Mouse (Mus musculus) hindbrain, embryonic 15.5 days (tissue): ENCODE data around the gene Nr3c2. TPM values are rescaled to one million over a fixed set of nuclear protein-coding genes. Genes with fewer than 3 reads are reported as not detected.

Experiments
- ATAC-seq: fragments of 200-750 bp; cut with Nextera tagmentation; 2 replicates; pipeline ENCODE4 v1.8.0; 2017; ENCODE audit warnings: low read depth, moderate number of reproducible peaks, moderate TSS enrichment; ENCODE audit not compliant: low FRiP score
- H3K27ac ChIP-seq: fragments of 300-500 bp; sonication (generic); replicated peaks from 2 replicates; pipeline ENCODE4 v1.5.1; 2015; ENCODE audit warnings: mild to moderate bottlenecking, inconsistent platforms
- H3K27me3 ChIP-seq: fragments of 300-500 bp; sonication (generic); 2 replicates; pipeline ENCODE4 v1.6.1; 2015; ENCODE audit warnings: control low read depth, inconsistent platforms
- H3K36me3 ChIP-seq: fragments of 300-500 bp; sonication (generic); 2 replicates; pipeline ENCODE4 v1.6.1; 2015; ENCODE audit warnings: control low read depth, inconsistent platforms
- H3K4me1 ChIP-seq: fragments of 300-500 bp; sonication (generic); replicated peaks from 2 replicates; pipeline ENCODE4 v1.6.1; 2015; ENCODE audit warnings: control low read depth, inconsistent platforms
- H3K4me2 ChIP-seq: fragments of 300-500 bp; sonication (generic); 2 replicates; pipeline ENCODE4 v1.6.1; 2015; ENCODE audit warnings: moderate library complexity, mild to moderate bottlenecking, inconsistent platforms
- H3K4me3 ChIP-seq: fragments of 300-500 bp; sonication (generic); 2 replicates; pipeline ENCODE4 v1.5.1; 2015; ENCODE audit warnings: mild to moderate bottlenecking, inconsistent platforms
- H3K9ac ChIP-seq: fragments of 300-500 bp; sonication (generic); 2 replicates; pipeline ENCODE4 v1.6.1; 2015; ENCODE audit warnings: inconsistent platforms
- H3K9me3 ChIP-seq: fragments of 300-500 bp; sonication (generic); 2 replicates; pipeline ENCODE4 v1.6.1; 2016; ENCODE audit warnings: control low read depth, inconsistent platforms
- WGBS: fragments of 180-500 bp; shearing (Covaris S2); methylation state at CpG from one replicate; pipeline ENCODE4 v1.1.7; 2015; 5-methylcytosine and 5-hydroxymethylcytosine counted together
- polyA plus RNA-seq: library from polyadenylated mRNA; unstranded; fragments of >200 nt; fragmentation: Nextera tagmentation; extraction: Ambion mirVana; gene quantifications from 2 replicates; pipeline ENCODE4 v1.2.1, GENCODE M21; 2015

Nr3c2 gene
- polyA plus RNA-seq, result 6.3 and 7.3 TPM in 2 replicates

- H3K27me3 ChIP-seq, result peaks cover 9% of the 10 kb centered on the region; the same call in 1 of the 2 replicates
- H3K27ac ChIP-seq, result peak within 1 kb of the TSS; percentile 51
- H3K4me2 ChIP-seq, result peak within 1 kb of the TSS; percentile 99
- peak within 1 kb of the TSS; percentile 58 for H3K4me3 ChIP-seq
- peaks cover 24% of the 10 kb centered on the region for H3K4me1 ChIP-seq
- peak; percentile 19 for ATAC-seq
- H3K9me3 ChIP-seq, result no peaks in the 10 kb centered on the region
- WGBS, result 0% methylated on average over 46 of the region's 47 CpGs
- H3K9ac ChIP-seq, result peak within 1 kb of the TSS; percentile 62
- H3K36me3 ChIP-seq, result no peaks in the 10 kb centered on the region
Observed at GRCm38 (mm10) chr8:76899411-76900154, at the start of gene Nr3c2. Gene Nr3c2 (plus strand): TSS chr8:76899442.

- no peak overlapping the region for H3K4me2 ChIP-seq
- H3K27ac ChIP-seq, result no peak overlapping the region
- no peaks in the 10 kb centered on the region for H3K27me3 ChIP-seq
- H3K36me3 ChIP-seq, result no peaks in the 10 kb centered on the region
- 78% methylated on average over 2 of the region's 2 CpGs for WGBS
- no peak overlapping the region for H3K4me3 ChIP-seq
- ATAC-seq, result no peak
- H3K9ac ChIP-seq, result no peak overlapping the region
- H3K4me1 ChIP-seq, result no peaks in the 10 kb centered on the region
- H3K9me3 ChIP-seq, result no peaks in the 10 kb centered on the region
Observed at GRCm38 (mm10) chr8:76858534-76858933, 40.7 kb upstream of the Nr3c2 start.

GRCm38 (mm10) chr8:76859709-76860108, 39.5 kb upstream of the Nr3c2 start:
- no peak; the same call in 1 of the 2 replicates for ATAC-seq
- Histone ChIP-seq H3K4me1 (no peaks in the 10 kb centered on the region), H3K9ac (no peak overlapping the region), H3K36me3 (no peaks in the 10 kb centered on the region), H3K4me2 (no peak overlapping the region), H3K9me3 (no peaks in the 10 kb centered on the region), H3K4me3 (no peak overlapping the region), H3K27me3 (no peaks in the 10 kb centered on the region), H3K27ac (no peak overlapping the region)

GRCm38 (mm10) chr8:76863066-76863465, 36.2 kb upstream of the Nr3c2 start:
- Histone ChIP-seq H3K9me3 (no peaks in the 10 kb centered on the region), H3K4me2 (no peak overlapping the region), H3K4me3 (no peak overlapping the region), H3K4me1 (no peaks in the 10 kb centered on the region), H3K9ac (no peak overlapping the region), H3K27me3 (no peaks in the 10 kb centered on the region), H3K27ac (no peak overlapping the region), H3K36me3 (no peaks in the 10 kb centered on the region)
- 77% methylated on average over 1 of the region's 1 CpGs for WGBS
- ATAC-seq, result no peak

GRCm38 (mm10) chr8:76876809-76877208, 22.4 kb upstream of the Nr3c2 start:
- Histone ChIP-seq H3K27ac (no peak overlapping the region), H3K36me3 (no peaks in the 10 kb centered on the region), H3K27me3 (no peaks in the 10 kb centered on the region), H3K9ac (no peak overlapping the region), H3K4me1 (no peaks in the 10 kb centered on the region), H3K9me3 (no peaks in the 10 kb centered on the region), H3K4me3 (no peak overlapping the region), H3K4me2 (no peak overlapping the region)
- no peak for ATAC-seq
- WGBS, result 91% methylated on average over 2 of the region's 2 CpGs

GRCm38 (mm10) chr8:76897050-76897449, 2.2 kb upstream of the Nr3c2 start:
- 6% methylated on average over 2 of the region's 2 CpGs for WGBS

GRCm38 (mm10) chr8:76898721-76899410, 376 bp upstream of the Nr3c2 start:
- peak; percentile 59 for ATAC-seq
- H3K36me3 ChIP-seq, result no peaks in the 10 kb centered on the region
- H3K27me3 ChIP-seq, result peaks cover 9% of the 10 kb centered on the region; the same call in 1 of the 2 replicates
- under 1% methylated on average over 35 of the region's 60 CpGs for WGBS
- peak overlapping the region; percentile 58 for H3K4me3 ChIP-seq
- no peaks in the 10 kb centered on the region for H3K9me3 ChIP-seq
- H3K4me1 ChIP-seq, result peaks cover 24% of the 10 kb centered on the region
- peak overlapping the region; percentile 51 for H3K27ac ChIP-seq
- H3K4me2 ChIP-seq, result peak overlapping the region; percentile 99
- H3K9ac ChIP-seq, result peak overlapping the region; percentile 62

More at GRCm38 (mm10) chr8:76897050-76897449, 2.2 kb upstream of the Nr3c2 start:
- H3K27ac ChIP-seq, result no peak overlapping the region
- peaks cover 5% of the 10 kb centered on the region; the same call in 1 of the 2 replicates for H3K27me3 ChIP-seq
- no peaks in the 10 kb centered on the region for H3K9me3 ChIP-seq
- no peak for ATAC-seq
- H3K9ac ChIP-seq, result no peak overlapping the region
- no peak overlapping the region for H3K4me2 ChIP-seq
- H3K36me3 ChIP-seq, result no peaks in the 10 kb centered on the region
- H3K4me1 ChIP-seq, result peaks cover 18% of the 10 kb centered on the region
- no peak overlapping the region for H3K4me3 ChIP-seq

- H3K36me3 ChIP-seq, result no peaks in the 10 kb centered on the region
- peaks cover 9% of the 10 kb centered on the region; the same call in 1 of the 2 replicates for H3K27me3 ChIP-seq
- no peaks in the 10 kb centered on the region for H3K9me3 ChIP-seq
- peak overlapping the region; percentile 99 for H3K4me2 ChIP-seq
- peak overlapping the region; percentile 62 for H3K9ac ChIP-seq
- WGBS, result under 1% methylated on average over 58 of the region's 58 CpGs
- peak overlapping the region; percentile 58 for H3K4me3 ChIP-seq
- ATAC-seq, result no peak
- H3K27ac ChIP-seq, result no peak overlapping the region
- H3K4me1 ChIP-seq, result peaks cover 24% of the 10 kb centered on the region
Observed at GRCm38 (mm10) chr8:76900155-76901141, 1.2 kb downstream of the Nr3c2 start.

- peak overlapping the region; percentile 35 for H3K9ac ChIP-seq
- H3K36me3 ChIP-seq, result no peaks in the 10 kb centered on the region
- no peak overlapping the region for H3K27ac ChIP-seq
- peaks cover 9% of the 10 kb centered on the region; the same call in 1 of the 2 replicates for H3K27me3 ChIP-seq
- H3K4me1 ChIP-seq, result peaks cover 24% of the 10 kb centered on the region
- H3K4me2 ChIP-seq, result peak overlapping the region; percentile 99
- H3K4me3 ChIP-seq, result peak overlapping the region; percentile 58
- H3K9me3 ChIP-seq, result no peaks in the 10 kb centered on the region
- under 1% methylated on average over 39 of the region's 41 CpGs for WGBS
- peak; percentile 96 for ATAC-seq
Observed at GRCm38 (mm10) chr8:76901430-76902204, 2.4 kb downstream of the Nr3c2 start.

GRCm38 (mm10) chr8:76902205-76903078, 3.2 kb downstream of the Nr3c2 start:
- Histone ChIP-seq H3K4me1 (peaks cover 24% of the 10 kb centered on the region), H3K9ac (peak overlapping the region; percentile 35), H3K27ac (no peak overlapping the region), H3K4me2 (peak overlapping the region; percentile 99), H3K9me3 (no peaks in the 10 kb centered on the region), H3K4me3 (peak overlapping the region; percentile 58), H3K36me3 (no peaks in the 10 kb centered on the region), H3K27me3 (peaks cover 4% of the 10 kb centered on the region; the same call in 1 of the 2 replicates)
- peak; percentile 85 for ATAC-seq
- 1% methylated on average over 33 of the region's 35 CpGs for WGBS
